Comparison of ENCODE assay signal across 20 mouse cellular contexts in genomic region chr11:102978052-102978666, GRCm38 (mm10). TPM values are rescaled to one million over a fixed set of nuclear protein-coding genes. Genes with fewer than 3 reads are reported as not detected.
DNase-seq lines count a peak whose midpoint lies in the region; ATAC-seq and TF ChIP-seq lines count a peak whose summit lies in the region.
"Had no signal": no experiment of that assay in that cellular context is flagged by ENCODE, and none has a peak within 500 bp of the region (broad histone marks: within the 10 kb centered on the region; RNA-seq: fewer than 3 reads in every experiment).

No protein-coding gene starts in this region.

- no peak overlapping the region for H3K4me2 ChIP-seq in heart, embryonic 11.5 days
- H3K4me2 ChIP-seq in liver, embryonic 11.5 days = no peak overlapping the region
- H3K4me2 ChIP-seq in stomach, embryonic 14.5 days (replicated peaks; ENCODE audit: low read depth, low read length) = no peak overlapping the region
- H3K4me2 ChIP-seq: hindbrain, embryonic 13.5 days; limb, embryonic 13.5 days; lung, embryonic 14.5 days; midbrain, embryonic 11.5 days had no signal

- no peak for TF ChIP-seq CTCF in liver, adult 2 months (IDR thresholded peaks at IDR 0.05; ENCODE audit: low read depth, low read length)

- ATAC-seq in heart, embryonic 11.5 days (replicated peaks; ENCODE audit: insufficient number of reproducible peaks, low FRiP score, low TSS enrichment) = no peak
- no peak for ATAC-seq in liver, embryonic 11.5 days (replicated peaks; ENCODE audit: low FRiP score)
- ATAC-seq in stomach, embryonic 14.5 days (ENCODE audit: insufficient number of reproducible peaks, insufficient read depth, low FRiP score, low read depth) = peak; percentile 37; the same call in 1 of the 2 replicates
- ATAC-seq: forebrain, postnatal 0 days had no signal

- no peaks in the 10 kb centered on the region for H3K36me3 ChIP-seq in heart, embryonic 11.5 days (ENCODE audit: control insufficient read depth, insufficient read depth, low read length)
- H3K36me3 ChIP-seq in liver, adult 2 months (ENCODE audit: control insufficient read depth, insufficient read depth, low read length) = no peaks in the 10 kb centered on the region
- no peaks in the 10 kb centered on the region for H3K36me3 ChIP-seq in liver, embryonic 11.5 days (ENCODE audit: control insufficient read depth, insufficient read depth, low read length)
- H3K36me3 ChIP-seq in stomach, embryonic 14.5 days (ENCODE audit: control insufficient read depth, insufficient read depth, low read length) = no peaks in the 10 kb centered on the region
- H3K36me3 ChIP-seq: hindbrain, embryonic 13.5 days; limb, embryonic 13.5 days had no signal

- no peaks in the 10 kb centered on the region for H3K79me2 ChIP-seq in liver, adult 2 months (ENCODE audit: control insufficient read depth, insufficient read depth, low read length)

- peaks cover 4% of the 10 kb centered on the region; the same call in 1 of the 2 replicates for H3K4me1 ChIP-seq in heart, embryonic 11.5 days (ENCODE audit: control insufficient read depth, insufficient read depth, low read length)
- peaks cover 5% of the 10 kb centered on the region for H3K4me1 ChIP-seq in liver, adult 2 months (ENCODE audit: control insufficient read depth, insufficient read depth, low read length)
- no peaks in the 10 kb centered on the region for H3K4me1 ChIP-seq in liver, embryonic 11.5 days (replicated peaks; ENCODE audit: control insufficient read depth, insufficient read depth, low read length)
- 0 out of 2 replicates have a peak, but pooled peaks cover 3% of the 10 kb centered on the region for H3K4me1 ChIP-seq in stomach, embryonic 14.5 days (ENCODE audit: control insufficient read depth, insufficient read depth, low read length)
- H3K4me1 ChIP-seq: limb, embryonic 13.5 days had no signal

- WGBS in heart, embryonic 11.5 days (ENCODE audit: insufficient replicate concordance) = 36% methylated on average over 6 of the region's 6 CpGs
- 37% methylated on average over 6 of the region's 6 CpGs for WGBS in liver, adult 2 months
- 50% methylated on average over 6 of the region's 6 CpGs for WGBS in liver, embryonic 11.5 days
- WGBS in stomach, embryonic 14.5 days = 31% methylated on average over 6 of the region's 6 CpGs

- peak; percentile 44 to 50 for DNase-seq in heart, adult 18-20 months
- peak; percentile 34 for DNase-seq in liver, adult 2 months (ENCODE audit: extremely low read depth, low read depth, low spot score)
- DNase-seq in liver, embryonic 11.5 days (ENCODE audit: low spot score) = no peak
- peak; percentile 77 for DNase-seq in heart, postnatal 4 days
- no peak for DNase-seq in urinary bladder, postnatal 25 days (ENCODE audit: low spot score)
- DNase-seq in gastrocnemius, adult 18-20 months (ENCODE audit: low spot score) = no peak
- DNase-seq: cerebellum, adult 8-10 months; embryo, embryonic 11 days; forebrain, postnatal 0 days; gastrocnemius, postnatal 25 days; lung, embryonic 14.5 days; right cerebral cortex, adult 18-20 months; thymus, adult 2 months had no signal

- no peak overlapping the region for H3K27ac ChIP-seq in heart, embryonic 11.5 days (ENCODE audit: low read depth, low read length)
- H3K27ac ChIP-seq in liver, adult 2 months (replicated peaks; ENCODE audit: insufficient read depth, low read depth, low read length) = no peak overlapping the region
- H3K27ac ChIP-seq in liver, embryonic 11.5 days (ENCODE audit: low read depth, low read length) = no peak overlapping the region
- H3K27ac ChIP-seq in stomach, embryonic 14.5 days (ENCODE audit: low read length) = no peak overlapping the region
- H3K27ac ChIP-seq: hindbrain, embryonic 13.5 days; limb, embryonic 13.5 days had no signal

- TF ChIP-seq POLR2A in liver, adult 2 months (IDR thresholded peaks at IDR 0.05; ENCODE audit: extremely low read depth, insufficient read depth, low read length) = no peak

- H3K9ac ChIP-seq in heart, embryonic 11.5 days (ENCODE audit: low read depth, low read length) = no peak overlapping the region
- H3K9ac ChIP-seq in liver, adult 2 months (ENCODE audit: low read depth, low read length) = no peak overlapping the region
- no peak overlapping the region for H3K9ac ChIP-seq in liver, embryonic 11.5 days (ENCODE audit: low read depth, low read length)
- no peak overlapping the region for H3K9ac ChIP-seq in stomach, embryonic 14.5 days (replicated peaks; ENCODE audit: low read depth, low read length)
- H3K9ac ChIP-seq: forebrain, postnatal 0 days; hindbrain, embryonic 13.5 days; limb, embryonic 13.5 days; lung, embryonic 14.5 days had no signal

- H3K9me3 ChIP-seq in heart, embryonic 11.5 days (replicated peaks; ENCODE audit: control insufficient read depth, low read length) = no peaks in the 10 kb centered on the region
- no peaks in the 10 kb centered on the region for H3K9me3 ChIP-seq in liver, embryonic 11.5 days (ENCODE audit: control insufficient read depth, low read length)
- H3K9me3 ChIP-seq in stomach, embryonic 14.5 days (ENCODE audit: control insufficient read depth, low read depth, low read length) = no peaks in the 10 kb centered on the region
- H3K9me3 ChIP-seq: hindbrain, embryonic 13.5 days; limb, embryonic 13.5 days had no signal

- H3K4me3 ChIP-seq in heart, embryonic 11.5 days (ENCODE audit: low read depth, low read length) = no peak overlapping the region
- no peak overlapping the region for H3K4me3 ChIP-seq in liver, adult 2 months (ENCODE audit: insufficient read depth, low read depth, low read length)
- no peak overlapping the region for H3K4me3 ChIP-seq in liver, embryonic 11.5 days (ENCODE audit: low read depth, low read length)
- H3K4me3 ChIP-seq in stomach, embryonic 14.5 days (ENCODE audit: low read depth, low read length) = no peak overlapping the region
- H3K4me3 ChIP-seq: hindbrain, embryonic 13.5 days; limb, embryonic 13.5 days; myocyte had no signal

- peaks cover 8% of the 10 kb centered on the region; the same call in 1 of the 2 replicates for H3K27me3 ChIP-seq in heart, embryonic 11.5 days (ENCODE audit: control insufficient read depth, insufficient read depth, low read length)
- H3K27me3 ChIP-seq in liver, adult 2 months (ENCODE audit: control insufficient read depth, insufficient read depth, low read length) = no peaks in the 10 kb centered on the region
- H3K27me3 ChIP-seq in liver, embryonic 11.5 days (replicated peaks; ENCODE audit: control insufficient read depth, insufficient read depth, low read length) = peaks cover 5% of the 10 kb centered on the region; the same call in 1 of the 2 replicates
- no peaks in the 10 kb centered on the region for H3K27me3 ChIP-seq in stomach, embryonic 14.5 days (ENCODE audit: control insufficient read depth, insufficient read depth, low read length)

RNA-seq across cellular contexts. Expression of gene C1ql1, which starts 31.7 kb away (rescaled TPM):
- total RNA-seq in heart, adult 18-20 months (2021) = not detected
- polyA plus RNA-seq in heart, embryonic 11.5 days (2014; fragmentation: Nextera tagmentation; extraction: Ambion mirVana) = 0.76 and 1.0 TPM in 2 replicates
- total RNA-seq in liver, adult 2 months (2014; rRNA removed) = 0.27 TPM in 1 of 2 replicates, not detected in the other
- not detected in 2 replicates for polyA plus RNA-seq in liver, adult 2 months (2012; rRNA removed)
- 0.78 and 1.1 TPM in 2 replicates for polyA plus RNA-seq in liver, embryonic 11.5 days (2014; fragmentation: Nextera tagmentation; extraction: Ambion mirVana)
- under 1 TPM; 0.36 to 0.55 TPM for total RNA-seq in heart, postnatal 4 days (2021)
- polyA plus RNA-seq in stomach, embryonic 14.5 days (2014; fragmentation: Nextera tagmentation; extraction: Ambion mirVana) = 9.4 and 11.1 TPM in 2 replicates
- total RNA-seq in gastrocnemius, adult 18-20 months (2021) = not detected
- total RNA-seq: MEL had no signal

RNA-seq across cellular contexts. Expression of gene Nmt1, which starts 49.8 kb away (rescaled TPM):
- 10 to 100 TPM; 67.5 to 74.8 TPM for total RNA-seq in heart, adult 18-20 months (2021)
- 49.4 and 53.4 TPM in 2 replicates for polyA plus RNA-seq in heart, embryonic 11.5 days (2014; fragmentation: Nextera tagmentation; extraction: Ambion mirVana)
- 16.8 and 23.9 TPM in 2 replicates for total RNA-seq in liver, adult 2 months (2014; rRNA removed)
- 34.1 and 34.3 TPM in 2 replicates for polyA plus RNA-seq in liver, adult 2 months (2012; rRNA removed)
- polyA plus RNA-seq in liver, embryonic 11.5 days (2014; fragmentation: Nextera tagmentation; extraction: Ambion mirVana) = 67.8 and 74.6 TPM in 2 replicates
- 10 to 100 TPM; 57.6 to 62.7 TPM for total RNA-seq in heart, postnatal 4 days (2021)
- polyA plus RNA-seq in stomach, embryonic 14.5 days (2014; fragmentation: Nextera tagmentation; extraction: Ambion mirVana) = 55.1 and 62.4 TPM in 2 replicates
- 10 to 100 TPM; 48.5 to 48.7 TPM for total RNA-seq in gastrocnemius, adult 18-20 months (2021)

RNA-seq across cellular contexts. Expression of gene Dcakd, which starts 50.0 kb away (rescaled TPM):
- total RNA-seq in heart, adult 18-20 months (2021) = 10 to 100 TPM; 60.9 to 72.9 TPM
- polyA plus RNA-seq in heart, embryonic 11.5 days (2014; fragmentation: Nextera tagmentation; extraction: Ambion mirVana) = 135 and 141 TPM in 2 replicates
- total RNA-seq in liver, adult 2 months (2014; rRNA removed) = 23.9 and 30.9 TPM in 2 replicates
- 45.8 and 46.3 TPM in 2 replicates for polyA plus RNA-seq in liver, adult 2 months (2012; rRNA removed)
- 109 and 114 TPM in 2 replicates for polyA plus RNA-seq in liver, embryonic 11.5 days (2014; fragmentation: Nextera tagmentation; extraction: Ambion mirVana)
- 10 to 100 TPM; 76.4 to 77.9 TPM for total RNA-seq in heart, postnatal 4 days (2021)
- 185 and 198 TPM in 2 replicates for polyA plus RNA-seq in stomach, embryonic 14.5 days (2014; fragmentation: Nextera tagmentation; extraction: Ambion mirVana)
- 10 to 100 TPM; 15.2 to 20.3 TPM for total RNA-seq in gastrocnemius, adult 18-20 months (2021)

RNA-seq across cellular contexts. Expression of gene Kif18b, which starts 53.2 kb away (rescaled TPM):
- under 1 TPM in 1 of 2 experiments, not detected in 1; 0.25 TPM for total RNA-seq in heart, adult 18-20 months (2021)
- 5.6 and 5.9 TPM in 2 replicates for polyA plus RNA-seq in heart, embryonic 11.5 days (2014; fragmentation: Nextera tagmentation; extraction: Ambion mirVana)
- total RNA-seq in liver, adult 2 months (2014; rRNA removed) = 0.09 and 0.27 TPM in 2 replicates
- 0.05 and 0.12 TPM in 2 replicates for polyA plus RNA-seq in liver, adult 2 months (2012; rRNA removed)
- 10.3 TPM in 2 replicates for polyA plus RNA-seq in liver, embryonic 11.5 days (2014; fragmentation: Nextera tagmentation; extraction: Ambion mirVana)
- total RNA-seq in heart, postnatal 4 days (2021) = 10 to 100 TPM; 16.7 to 17.8 TPM
- 7.9 and 10.0 TPM in 2 replicates for polyA plus RNA-seq in stomach, embryonic 14.5 days (2014; fragmentation: Nextera tagmentation; extraction: Ambion mirVana)
- not detected for total RNA-seq in gastrocnemius, adult 18-20 months (2021)

Comparison
In these comparisons a context has a peak if more than half of its experiments do, and no peak if none do; other contexts are left out.
1. DNase-seq: peak in heart, adult 18-20 months (2 of 2), liver, adult 2 months (single experiment) and heart, postnatal 4 days (single experiment); none in liver, embryonic 11.5 days (single experiment), urinary bladder, postnatal 25 days (single experiment) and gastrocnemius, adult 18-20 months (single experiment).